ENCODE assay signal across 8 mouse cellular contexts in the genomic region with DNA sequence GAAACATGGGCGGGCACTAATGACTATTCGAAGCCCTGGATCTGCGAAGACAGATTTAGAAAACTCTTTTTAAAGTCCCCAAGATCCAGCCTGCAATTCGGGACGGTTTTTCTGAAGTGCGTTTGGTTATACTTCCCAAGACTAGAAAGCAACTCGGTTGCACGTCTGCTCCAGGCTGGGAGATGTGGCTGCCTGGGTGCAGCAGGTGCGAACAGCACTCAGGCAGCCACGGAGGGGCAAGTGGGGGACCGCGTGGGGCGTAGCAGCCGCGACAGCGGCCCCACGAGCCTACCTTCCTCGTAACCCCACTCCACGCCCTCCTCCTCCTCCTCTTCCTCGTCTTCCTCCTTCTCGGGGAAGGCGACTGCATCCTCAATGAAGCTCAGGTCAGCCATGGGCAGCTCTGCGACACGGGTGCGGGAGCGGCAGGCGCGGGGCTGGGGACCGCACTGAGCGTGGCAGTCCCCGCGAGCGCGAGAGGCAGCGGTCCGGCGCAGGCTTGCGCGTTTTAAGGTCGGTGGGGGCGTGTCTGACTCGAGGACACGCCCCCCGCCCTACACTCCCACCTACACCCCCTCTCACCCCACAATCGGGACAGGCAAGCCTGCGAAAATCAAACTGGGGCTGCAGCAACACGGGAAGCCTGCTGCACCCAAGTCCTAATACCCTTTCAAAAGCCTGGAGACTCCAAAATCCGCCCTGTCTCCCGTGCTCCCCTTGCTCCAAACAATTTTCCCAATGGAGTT. TPM values are rescaled to one million over a fixed set of nuclear protein-coding genes. Genes with fewer than 3 reads are reported as not detected.
DNase-seq lines count a peak whose midpoint lies in the region; ATAC-seq and TF ChIP-seq lines count a peak whose summit lies in the region.

Gene Car8 (minus strand): TSS at position 482 of the 746 bp plus-strand sequence.

- peak; percentile 99 for TF ChIP-seq POLR2A in liver, adult 2 months (IDR thresholded peaks at IDR 0.05; ENCODE audit: extremely low read depth, insufficient read depth, low read length)
- TF ChIP-seq POLR2A in myocyte (IDR thresholded peaks at IDR 0.05; ENCODE audit: insufficient read length, low read depth) = no peak

- TF ChIP-seq CTCF in intestine, postnatal 0 days (IDR thresholded peaks at IDR 0.05; ENCODE audit: low read depth) = no peak
- no peak for TF ChIP-seq CTCF in liver, adult 2 months (IDR thresholded peaks at IDR 0.05; ENCODE audit: low read depth, low read length)

- H3K9me3 ChIP-seq in intestine, postnatal 0 days (ENCODE audit: control insufficient read depth) = no peaks in the 10 kb centered on the region

- ATAC-seq in common myeloid progenitor, adult 5-6 weeks (replicated peaks; ENCODE audit: low read depth, poor library complexity, severe bottlenecking) = peak; percentile 88
- peak; percentile 81 for ATAC-seq in intestine, postnatal 0 days

- peak within 1 kb of the TSS; percentile 98 for H3K4me2 ChIP-seq in intestine, postnatal 0 days (replicated peaks; ENCODE audit: low read depth)
- peak within 1 kb of the TSS; percentile 84 for H3K4me2 ChIP-seq in myocyte (ENCODE audit: low read depth)

- H3ac ChIP-seq in myocyte (ENCODE audit: control insufficient read depth, insufficient read length) = no peak within 1 kb of the TSS

- DNase-seq in cerebellum, postnatal 10 days = peak; percentile 57 to 69
- DNase-seq in cerebellum, adult 11 months = no peak
- peak; percentile 52 to 56 for DNase-seq in heart, adult 18-20 months
- peak; percentile 79 for DNase-seq in liver, adult 2 months (ENCODE audit: extremely low read depth, low read depth, low spot score)
- peak; percentile 69 for DNase-seq in thymus, postnatal 14 days

- peaks cover 15% of the 10 kb centered on the region; the same call in 1 of the 2 replicates for H3K79me2 ChIP-seq in liver, adult 2 months (ENCODE audit: control insufficient read depth, insufficient read depth, low read length)
- no peaks in the 10 kb centered on the region for H3K79me2 ChIP-seq in myocyte (ENCODE audit: control insufficient read depth, insufficient read depth)

- 0 out of 2 replicates have a peak, but pooled peaks cover 2% of the 10 kb centered on the region for H3K4me1 ChIP-seq in intestine, postnatal 0 days (replicated peaks; ENCODE audit: control insufficient read depth, insufficient read depth, low read length)
- H3K4me1 ChIP-seq in liver, adult 2 months (ENCODE audit: control insufficient read depth, insufficient read depth, low read length) = peaks cover 8% of the 10 kb centered on the region

- H3K9ac ChIP-seq in intestine, postnatal 0 days (ENCODE audit: low read depth, low read length) = peak within 1 kb of the TSS; percentile 67
- peak within 1 kb of the TSS; percentile 83 for H3K9ac ChIP-seq in liver, adult 2 months (ENCODE audit: low read depth, low read length)

- peak within 1 kb of the TSS; percentile 28; the same call in 1 of the 2 replicates for H3K27ac ChIP-seq in intestine, postnatal 0 days (ENCODE audit: low read depth, low read length)
- peak within 1 kb of the TSS; percentile 82 for H3K27ac ChIP-seq in liver, adult 2 months (replicated peaks; ENCODE audit: insufficient read depth, low read depth, low read length)

- H3K36me3 ChIP-seq in intestine, postnatal 0 days (ENCODE audit: control insufficient read depth, insufficient read depth) = no peaks in the 10 kb centered on the region
- H3K36me3 ChIP-seq in liver, adult 2 months (ENCODE audit: control insufficient read depth, insufficient read depth, low read length) = 0 out of 2 replicates have a peak, but pooled peaks cover 3% of the 10 kb centered on the region
- no peaks in the 10 kb centered on the region for H3K36me3 ChIP-seq in myocyte (ENCODE audit: control insufficient read depth, insufficient read depth)

- WGBS in intestine, postnatal 0 days = under 1% methylated on average over 49 of the region's 49 CpGs
- WGBS in liver, adult 2 months = under 1% methylated on average over 48 of the region's 49 CpGs

- H3K4me3 ChIP-seq in intestine, postnatal 0 days (ENCODE audit: low read depth, low read length) = peak within 1 kb of the TSS; percentile 73
- H3K4me3 ChIP-seq in liver, adult 2 months (ENCODE audit: insufficient read depth, low read depth, low read length) = peak within 1 kb of the TSS; percentile 70
- peak within 1 kb of the TSS; percentile 25 for H3K4me3 ChIP-seq in myocyte

- H3K27me3 ChIP-seq in intestine, postnatal 0 days (replicated peaks; ENCODE audit: control insufficient read depth, insufficient read depth, low read length) = no peaks in the 10 kb centered on the region
- no peaks in the 10 kb centered on the region for H3K27me3 ChIP-seq in liver, adult 2 months (ENCODE audit: control insufficient read depth, insufficient read depth, low read length)
- no peaks in the 10 kb centered on the region for H3K27me3 ChIP-seq in myocyte (ENCODE audit: control insufficient read depth, insufficient read depth, insufficient read length)

TF ChIP-seq in myocyte, 11 proteins besides CTCF, POLR2A, EP300 and RAD21:
- TF ChIP-seq MYOD1 (IDR thresholded peaks at IDR 0.05; ENCODE audit: control insufficient read depth in 1 of 3, insufficient read length in 2 of 3, low read depth in 2 of 3) (peak in 1 of 3 experiments; percentile 49), CEBPB (IDR thresholded peaks at IDR 0.05; ENCODE audit: insufficient read depth, poor library complexity, severe bottlenecking) (no peak), MYOG (IDR thresholded peaks at IDR 0.05; ENCODE audit: control insufficient read depth in 1 of 3, insufficient read depth in 1 of 3, insufficient read length in 2 of 3, low read depth in 2 of 3) (peak in 1 of 3 experiments; percentile 38)

RNA-seq across cellular contexts. Expression of gene Car8, which starts in this region (rescaled TPM):
- 0.18 and 0.68 TPM in 2 replicates for total RNA-seq in common myeloid progenitor, adult 5-6 weeks (2017)
- total RNA-seq in heart, adult 18-20 months (2021) = 10 to 100 TPM in 1 of 2 experiments, 1 to 10 TPM in 1; 7.8 to 10.3 TPM
- 27.3 and 29.0 TPM in 2 replicates for polyA plus RNA-seq in intestine, postnatal 0 days (2015; fragmentation: Nextera tagmentation; extraction: Ambion mirVana)
- 59.7 and 78.2 TPM in 2 replicates for total RNA-seq in liver, adult 2 months (2014; rRNA removed)
- polyA plus RNA-seq in liver, adult 2 months (2012; rRNA removed) = 12.1 and 13.4 TPM in 2 replicates
- 0.37 TPM for polyA plus RNA-seq in myocyte (2012; fragmentation: generic; extraction: Trizol)

Comparison
In these comparisons a context has a peak if more than half of its experiments do, and no peak if none do; other contexts are left out.
1. Peak in ATAC-seq in common myeloid progenitor, adult 5-6 weeks; RNA of the gene not detected or under 1 TPM.